ENCODE assay signal across 25 mouse cellular contexts in genomic region chr2:168311006-168311405, GRCm38 (mm10). TPM values are rescaled to one million over a fixed set of nuclear protein-coding genes. Genes with fewer than 3 reads are reported as not detected.
DNase-seq lines count a peak whose midpoint lies in the region; ATAC-seq and TF ChIP-seq lines count a peak whose summit lies in the region.
"Had no signal": no experiment of that assay in that cellular context is flagged by ENCODE, and none has a peak within 500 bp of the region (broad histone marks: within the 10 kb centered on the region; RNA-seq: fewer than 3 reads in every experiment).

No protein-coding gene starts in this region.

- intact Hi-C loops in heart, postnatal 14 days (cut with DNase I): no loop called here

- H3K9me3 ChIP-seq in ES-Bruce4 (replicated peaks; ENCODE audit: control insufficient read depth, insufficient read depth, low read length, poor library complexity, severe bottlenecking): no peaks in the 10 kb centered on the region
- H3K9me3 ChIP-seq in liver, postnatal 0 days (ENCODE audit: low read length): no peaks in the 10 kb centered on the region
- H3K9me3 ChIP-seq: forebrain, embryonic 10.5 days; forebrain, embryonic 15.5 days; heart, embryonic 15.5 days; hindbrain, embryonic 10.5 days had no signal

- no peak overlapping the region for H3K4me2 ChIP-seq in liver, postnatal 0 days (ENCODE audit: low read depth, low read length)
- H3K4me2 ChIP-seq: forebrain, embryonic 15.5 days; heart, embryonic 11.5 days; heart, embryonic 15.5 days; hindbrain, embryonic 14.5 days had no signal

- no peak for TF ChIP-seq CTCF in ES-Bruce4 (IDR thresholded peaks at IDR 0.05; ENCODE audit: low read depth, low read length)
- no peak for TF ChIP-seq CTCF in liver, postnatal 0 days (IDR thresholded peaks at IDR 0.05; ENCODE audit: low read depth)

- WGBS in liver, postnatal 0 days (ENCODE audit: insufficient replicate concordance): 72% methylated on average over 16 of the region's 16 CpGs

- TF ChIP-seq POLR2A in ES-Bruce4 (IDR thresholded peaks at IDR 0.05; ENCODE audit: insufficient read depth, low read length): no peak

- H3K9ac ChIP-seq in ES-Bruce4 (ENCODE audit: low read depth, poor library complexity, severe bottlenecking): 0 out of 2 replicates have a peak overlapping the region, but pooled peaks have one; percentile 2
- H3K9ac ChIP-seq in liver, postnatal 0 days (replicated peaks): no peak overlapping the region
- H3K9ac ChIP-seq: forebrain, embryonic 15.5 days; heart, embryonic 15.5 days; hindbrain, embryonic 14.5 days had no signal

- H3K27ac ChIP-seq in ES-Bruce4 (ENCODE audit: insufficient read depth, low read length): no peak overlapping the region
- no peak overlapping the region for H3K27ac ChIP-seq in liver, postnatal 0 days (ENCODE audit: low read depth)
- H3K27ac ChIP-seq: forebrain, embryonic 10.5 days; forebrain, embryonic 15.5 days; heart, embryonic 15.5 days; hindbrain, embryonic 10.5 days; hindbrain, embryonic 14.5 days had no signal

- no peaks in the 10 kb centered on the region for H3K36me3 ChIP-seq in ES-Bruce4 (ENCODE audit: control insufficient read depth, insufficient read depth, low read length, poor library complexity, severe bottlenecking)
- no peaks in the 10 kb centered on the region for H3K36me3 ChIP-seq in liver, postnatal 0 days (replicated peaks; ENCODE audit: insufficient read depth, low read length)
- H3K36me3 ChIP-seq: forebrain, embryonic 10.5 days; forebrain, embryonic 15.5 days; heart, embryonic 15.5 days; hindbrain, embryonic 10.5 days had no signal

- ATAC-seq in liver, postnatal 0 days: no peak
- ATAC-seq: forebrain, embryonic 15.5 days; intestine, embryonic 16.5 days had no signal

- H3K4me1 ChIP-seq in ES-Bruce4 (ENCODE audit: control insufficient read depth, insufficient read depth, low read length): no peaks in the 10 kb centered on the region
- no peaks in the 10 kb centered on the region for H3K4me1 ChIP-seq in liver, postnatal 0 days (ENCODE audit: insufficient read depth)
- H3K4me1 ChIP-seq: heart, embryonic 15.5 days had no signal

- peak overlapping the region; percentile 77 for H3K4me3 ChIP-seq in ES-Bruce4 (ENCODE audit: low read depth, low read length)
- H3K4me3 ChIP-seq in liver, postnatal 0 days (ENCODE audit: low read depth, low read length): no peak overlapping the region
- H3K4me3 ChIP-seq: erythroblast, embryonic 14.5 days; forebrain, embryonic 10.5 days; forebrain, embryonic 15.5 days; heart, embryonic 15.5 days; hindbrain, embryonic 10.5 days had no signal

- H3K27me3 ChIP-seq in ES-Bruce4 (ENCODE audit: control insufficient read depth, insufficient read depth, low read length, poor library complexity, severe bottlenecking): no peaks in the 10 kb centered on the region
- H3K27me3 ChIP-seq in liver, postnatal 0 days (ENCODE audit: insufficient read depth, low read length): no peaks in the 10 kb centered on the region
- H3K27me3 ChIP-seq: forebrain, embryonic 15.5 days had no signal

- DNase-seq in A20 (ENCODE audit: low read depth, low spot score) (peak; percentile 95), WW6 (ENCODE audit: low read depth, low spot score) (peak; percentile 81)
- peak; percentile 83 for DNase-seq in testis, postnatal 14 days (ENCODE audit: low spot score)
- no peak for DNase-seq in liver, postnatal 0 days
- DNase-seq in adrenal gland, postnatal 25 days: no peak
- no peak for DNase-seq in heart, postnatal 14 days
- DNase-seq: adrenal gland, adult 8-10 months; cerebellum, adult 11-12 months; cerebellum, adult 9-11 months; cerebellum, postnatal 36 days; gastrocnemius, postnatal 36 days; heart, adult 18-20 months; kidney, adult 2 months had no signal

- TF ChIP-seq EP300 in ES-Bruce4 (IDR thresholded peaks at IDR 0.05; ENCODE audit: insufficient read depth, low read depth, low read length): no peak
- TF ChIP-seq EP300 in liver, postnatal 0 days (IDR thresholded peaks at IDR 0.05; ENCODE audit: low read depth): no peak

RNA-seq across cellular contexts. Expression of gene Kcng1, which starts 29.5 kb away (rescaled TPM):
- 0.70 and 0.78 TPM in 2 replicates for polyA plus RNA-seq in ES-Bruce4 (2011; ENCODE audit: insufficient read depth, insufficient read length, low read depth, missing spikeins)
- 0.07 TPM in 1 of 2 replicates, not detected in the other for polyA plus RNA-seq in liver, postnatal 0 days (2015; fragmentation: Nextera tagmentation; extraction: Ambion mirVana)
- 0.06 TPM in 1 of 2 replicates, not detected in the other for total RNA-seq in adrenal gland, postnatal 25 days (2021)
- under 1 TPM; 0.33 to 0.41 TPM for total RNA-seq in heart, postnatal 14 days (2021)
- total RNA-seq: heart, adult 18-20 months; heart, postnatal 25 days; MEL had no signal
- polyA plus RNA-seq: C2C12; erythroblast, embryonic 14.5 days had no signal

Comparison
In these comparisons a context has a peak if more than half of its experiments do, and no peak if none do; other contexts are left out.
1. DNase-seq: peak in A20 (single experiment), WW6 (single experiment) and testis, postnatal 14 days (single experiment); none in liver, postnatal 0 days (single experiment), adrenal gland, postnatal 25 days (single experiment) and heart, postnatal 14 days (0 of 2).